Mouse (Mus musculus): ENCODE data around the gene Gse1.

GRCm38 (mm10) chr8:120363552-120364071 lies 135.4 kb downstream of the Gse1 start:
- TF ChIP-seq POLR2A (IDR thresholded peaks at IDR 0.05; ENCODE audit: insufficient read length, low read depth) (no peak), USF1 (IDR thresholded peaks at IDR 0.05; ENCODE audit: low read depth) (no peak), E2F4 (IDR thresholded peaks at IDR 0.05; ENCODE audit: insufficient read depth) (no peak), POLR2AphosphoS2 (IDR thresholded peaks at IDR 0.05; ENCODE audit: insufficient read length, low read depth) (no peak), CEBPB (IDR thresholded peaks at IDR 0.05; ENCODE audit: insufficient read depth, poor library complexity, severe bottlenecking) (no peak), MYOD1 (IDR thresholded peaks at IDR 0.05; ENCODE audit: control insufficient read depth in 1 of 3, insufficient read length in 2 of 3, low read depth in 2 of 3) (no peak), MYOG (IDR thresholded peaks at IDR 0.05; ENCODE audit: control insufficient read depth in 1 of 3, insufficient read depth in 1 of 3, insufficient read length in 2 of 3, low read depth in 2 of 3) (no peak), SRF (IDR thresholded peaks at IDR 0.05; ENCODE audit: control insufficient read depth, insufficient read length, low read depth) (no peak), TCF12 (IDR thresholded peaks at IDR 0.05; ENCODE audit: insufficient read depth, poor library complexity, severe bottlenecking) (no peak), MAX (IDR thresholded peaks at IDR 0.05; ENCODE audit: low read depth) (no peak), REST (IDR thresholded peaks at IDR 0.05; ENCODE audit: insufficient read depth, insufficient read length) (no peak), TCF3 (IDR thresholded peaks at IDR 0.05; ENCODE audit: insufficient read length, low read depth) (no peak)

All from myocyte (in vitro differentiated cells).